Mouse (Mus musculus): ENCODE measurements at regions not wholly inside any gene's neighbourhood (a gene's known extent, or its start where the extent isn't known, plus 50 kb on each side); places are given as distances from the start of the nearest gene placed in this dataset.

GRCm38 (mm10) chr8:18216516-18216915, 761.5 kb downstream of the Defb40 start:
- no peak for TF ChIP-seq CTCF (IDR thresholded peaks at IDR 0.05)
- no peak for TF ChIP-seq EP300 (IDR thresholded peaks at IDR 0.05)
